ENCODE assay signal across 14 mouse cellular contexts in the genomic region with DNA sequence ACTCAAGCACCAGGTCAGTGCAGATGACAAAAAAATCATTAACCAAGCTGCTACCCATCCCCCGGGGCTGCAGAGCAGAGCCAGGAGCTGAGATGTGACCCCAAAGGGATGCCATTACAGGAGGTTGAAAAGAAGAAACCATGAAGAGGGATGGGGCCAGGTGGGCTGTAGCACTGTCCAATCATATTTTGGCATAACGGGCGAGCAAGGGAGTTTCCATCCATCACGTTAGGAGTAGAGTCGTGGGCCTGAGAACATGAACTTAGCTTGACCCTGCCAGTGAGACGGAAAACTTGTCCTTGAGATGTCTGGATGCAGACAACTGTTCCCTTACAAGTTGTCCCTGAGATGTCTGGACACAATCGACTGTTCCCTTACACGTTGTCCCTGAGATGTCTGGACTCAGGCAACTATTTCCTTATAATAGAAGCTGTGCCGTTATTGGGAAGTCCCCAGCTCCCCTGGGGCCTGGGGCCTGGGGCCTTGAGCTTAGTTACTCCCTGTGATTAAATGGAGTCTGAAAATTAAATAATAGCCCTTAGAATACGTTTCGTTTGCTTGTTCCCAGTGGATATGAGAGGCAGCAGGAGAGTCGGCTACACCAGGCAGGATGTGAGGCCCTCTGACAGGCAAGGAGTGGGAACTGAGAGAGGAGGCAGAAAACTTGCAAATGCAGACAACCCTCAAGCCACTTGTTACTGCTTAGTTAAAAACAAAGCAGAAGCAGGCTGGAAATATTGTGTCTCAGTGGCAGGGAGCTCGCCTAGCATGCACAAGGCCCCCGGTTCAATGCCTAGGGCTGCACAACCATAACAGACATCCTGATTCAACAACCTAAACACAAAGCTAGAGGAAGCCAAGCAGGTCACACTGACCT. TPM values are rescaled to one million over a fixed set of nuclear protein-coding genes. Genes with fewer than 3 reads are reported as not detected.
A peak's percentile ranks its signal among the peaks of the same experiment; 100 is the strongest.
DNase-seq lines count a peak whose midpoint lies in the region; ATAC-seq lines count a peak whose summit lies in the region.
"Had no signal": no experiment of that assay in that cellular context is flagged by ENCODE, and none has a peak within 500 bp of the region (broad histone marks: within the 10 kb centered on the region; RNA-seq: fewer than 3 reads in every experiment).

No protein-coding gene starts in this region.

- DNase-seq in kidney, adult 11 months = peak; percentile 29
- DNase-seq in kidney, adult 8-10 months = no peak
- peak; percentile 67 to 68 for DNase-seq in B cell, adult 2 months
- DNase-seq in adrenal gland, postnatal 10 days = peak; percentile 51
- DNase-seq in heart, postnatal 10 days = peak; percentile 29 to 38
- DNase-seq in left cerebral cortex, postnatal 25 days (ENCODE audit: low spot score in 2 of 2) = no peak
- no peak for DNase-seq in layer of hippocampus, postnatal 36 days
- DNase-seq: lung, adult 18-20 months had no signal

- no peak for ATAC-seq in CD4-positive, CD25-positive, alpha-beta regulatory T cell, adult 4 months
- ATAC-seq: midbrain, embryonic 15.5 days had no signal

- intact Hi-C loops in heart, postnatal 10 days (cut with DNase I) = no loop called here
- intact Hi-C loops in left cerebral cortex, postnatal 25 days (cut with DNase I) = no loop called here

RNA-seq across cellular contexts. Expression of gene 6030408B16Rik, which starts 26.1 kb away (rescaled TPM):
- total RNA-seq in adrenal gland, postnatal 10 days (2021) = 1 to 10 TPM; 1.0 to 2.4 TPM
- 1 to 10 TPM; 2.3 to 3.6 TPM for total RNA-seq in heart, postnatal 10 days (2021)
- polyA plus RNA-seq in CD4-positive, CD25-positive, alpha-beta regulatory T cell, adult 4 months (2017; shearing (Covaris generic)) = not detected
- total RNA-seq in left cerebral cortex, postnatal 25 days (2021) = not detected
- total RNA-seq in layer of hippocampus, postnatal 36 days (2021) = under 1 TPM; 0.20 to 0.30 TPM
- total RNA-seq: common myeloid progenitor, adult 5-6 weeks; G1E; hematopoietic stem cell, adult 5-6 weeks had no signal
- polyA plus RNA-seq: G1E had no signal

RNA-seq across cellular contexts. Expression of gene Atg101, which starts 35.1 kb away (rescaled TPM):
- 100 to 1,000 TPM in 1 of 2 experiments, 10 to 100 TPM in 1; 36.6 to 103 TPM for total RNA-seq in adrenal gland, postnatal 10 days (2021)
- total RNA-seq in heart, postnatal 10 days (2021) = 10 to 100 TPM; 24.1 to 28.2 TPM
- polyA plus RNA-seq in CD4-positive, CD25-positive, alpha-beta regulatory T cell, adult 4 months (2017; shearing (Covaris generic)) = 10 to 100 TPM; 67.8 to 79.0 TPM
- 10 to 100 TPM; 40.3 to 43.6 TPM for total RNA-seq in left cerebral cortex, postnatal 25 days (2021)
- total RNA-seq in layer of hippocampus, postnatal 36 days (2021) = 10 to 100 TPM; 48.8 to 49.5 TPM

RNA-seq across cellular contexts. Expression of gene Krt80, which starts 50.8 kb away (rescaled TPM):
- total RNA-seq in adrenal gland, postnatal 10 days (2021) = under 1 TPM; 0.75 to 0.76 TPM
- total RNA-seq in heart, postnatal 10 days (2021) = 1 to 10 TPM; 1.7 to 2.2 TPM
- under 1 TPM in 1 of 2 experiments, not detected in 1; 0.22 TPM for polyA plus RNA-seq in CD4-positive, CD25-positive, alpha-beta regulatory T cell, adult 4 months (2017; shearing (Covaris generic))
- total RNA-seq in left cerebral cortex, postnatal 25 days (2021) = 1 to 10 TPM; 2.2 to 2.4 TPM
- under 1 TPM in 1 of 2 experiments, not detected in 1; 0.46 TPM for total RNA-seq in layer of hippocampus, postnatal 36 days (2021)
- polyA plus RNA-seq: forebrain, embryonic 11.5 days; G1E had no signal

Comparison
In these comparisons a context has a peak if more than half of its experiments do, and no peak if none do; other contexts are left out.
1. DNase-seq: peak in kidney, adult 11 months (single experiment), B cell, adult 2 months (2 of 2), adrenal gland, postnatal 10 days (single experiment) and heart, postnatal 10 days (2 of 2); none in kidney, adult 8-10 months (0 of 2), left cerebral cortex, postnatal 25 days (0 of 2) and layer of hippocampus, postnatal 36 days (0 of 2).